Mouse (Mus musculus) liver, embryonic 14.5 days (tissue): ENCODE results near the gene Gm10837.
"Not testable (repeated sequence)": the region's sequence is repeated elsewhere in the genome, so short reads cannot be mapped to it uniquely, and the experiment has no call there.

Source experiments
- CTCF ChIP-seq: IDR thresholded peaks from 2 replicates; pipeline ENCODE4 v1.5.1; 2016; ENCODE audit warnings: antibody characterized with exemption, low read depth, control low read depth
- EP300 ChIP-seq: IDR thresholded peaks from 2 replicates; pipeline ENCODE4 v1.6.1; 2016; ENCODE audit warnings: antibody characterized with exemption, low read depth

- not testable (repeated sequence) for TF ChIP-seq CTCF, EP300
These were observed 26.5 kb upstream of the Gm10837 start for GRCm38 (mm10) chr14:122463734-122464341.
